Mouse (Mus musculus) lung, adult 18-20 months (tissue): ENCODE results near the gene Suox.
"Not testable (repeated sequence)": the region's sequence is repeated elsewhere in the genome, so short reads cannot be mapped to it uniquely, and the experiment has no call there.

ENCODE experiments used
- DNase-seq, 2 experiments: peaks; one replicate each; pipeline ENCODE4 v3.0.0; 2022; ENCODE audit warnings: mixed read lengths in 2 of 2

Suox gene

GRCm38 (mm10) chr10:128673763-128674468 is at the start of gene Suox:
Gene Suox (minus strand): TSS chr10:128674073.
- peak; percentile 86 to 88 for DNase-seq

DNA sequence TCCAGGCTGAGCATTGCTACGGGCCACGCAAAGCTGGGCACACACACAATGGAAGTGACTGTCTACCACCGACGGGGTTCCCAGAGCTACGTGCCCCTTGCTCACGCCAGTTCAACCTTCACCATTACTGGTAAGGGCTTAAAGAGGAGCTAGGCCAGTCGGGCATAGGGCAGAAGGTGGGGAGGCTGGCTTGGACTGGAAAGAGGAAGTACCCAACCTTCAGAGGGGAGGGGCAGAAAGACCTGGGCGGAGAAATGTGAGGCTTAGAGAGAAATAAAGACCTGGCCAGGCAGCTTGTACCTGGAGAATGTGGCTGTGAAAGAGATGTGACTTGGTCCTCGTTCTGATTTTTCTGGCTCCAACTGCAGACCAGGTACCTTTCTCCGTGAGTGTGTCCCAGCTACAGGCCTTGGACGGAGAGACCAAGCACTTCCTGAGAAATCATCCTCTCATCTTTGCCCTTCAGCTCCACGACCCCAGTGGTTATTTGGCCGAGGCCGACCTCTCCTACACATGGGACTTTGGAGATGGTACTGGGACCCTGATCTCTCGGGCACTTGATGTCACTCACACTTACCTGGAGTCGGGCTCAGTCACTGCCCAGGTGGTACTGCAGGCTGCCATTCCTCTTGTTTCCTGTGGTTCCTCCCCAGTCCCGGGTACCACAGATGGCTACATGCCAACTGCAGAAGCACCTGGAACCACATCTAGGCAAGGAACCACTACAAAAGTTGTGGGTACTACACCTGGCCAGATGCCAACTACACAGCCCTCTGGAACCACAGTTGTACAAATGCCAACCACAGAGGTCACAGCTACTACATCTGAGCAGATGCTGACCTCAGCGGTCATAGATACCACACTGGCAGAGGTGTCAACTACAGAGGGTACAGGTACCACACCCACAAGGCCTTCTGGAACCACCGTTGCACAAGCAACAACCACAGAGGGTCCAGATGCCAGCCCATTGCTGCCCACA is 42.0 kb upstream of the Suox start:
- peak; percentile 23 to 45 for DNase-seq

DNA sequence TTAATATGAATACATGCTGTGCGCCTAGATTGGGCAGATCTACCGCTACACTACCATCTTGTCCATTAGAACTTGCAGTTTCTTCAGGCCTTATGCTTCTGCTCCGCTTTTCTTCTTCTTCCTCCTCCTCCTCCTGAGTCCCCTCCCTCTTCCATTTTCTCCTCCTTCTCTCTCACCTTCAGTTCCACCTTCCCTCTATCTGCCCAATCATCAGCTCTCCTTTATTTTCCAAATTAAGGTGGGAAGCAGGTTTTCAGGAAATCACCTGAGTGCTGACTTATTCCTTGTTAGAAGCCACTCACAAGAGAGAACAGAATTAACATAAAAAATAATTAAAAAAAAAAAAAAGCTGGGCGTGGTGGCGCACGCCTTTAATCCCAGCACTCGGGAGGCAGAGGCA is 37.4 kb upstream of the Suox start:
- DNase-seq = not testable (repeated sequence)

GRCm38 (mm10) chr10:128705317-128705693 is 31.4 kb upstream of the Suox start:
- DNase-seq = peak; percentile 6 to 18

- peak; percentile 93 to 95 for DNase-seq
These were observed 30.8 kb upstream of the Suox start, which contains the start of gene Cdk2 for GRCm38 (mm10) chr10:128704491-128705316. Gene Cdk2 (minus strand): TSS chr10:128705031.

DNA sequence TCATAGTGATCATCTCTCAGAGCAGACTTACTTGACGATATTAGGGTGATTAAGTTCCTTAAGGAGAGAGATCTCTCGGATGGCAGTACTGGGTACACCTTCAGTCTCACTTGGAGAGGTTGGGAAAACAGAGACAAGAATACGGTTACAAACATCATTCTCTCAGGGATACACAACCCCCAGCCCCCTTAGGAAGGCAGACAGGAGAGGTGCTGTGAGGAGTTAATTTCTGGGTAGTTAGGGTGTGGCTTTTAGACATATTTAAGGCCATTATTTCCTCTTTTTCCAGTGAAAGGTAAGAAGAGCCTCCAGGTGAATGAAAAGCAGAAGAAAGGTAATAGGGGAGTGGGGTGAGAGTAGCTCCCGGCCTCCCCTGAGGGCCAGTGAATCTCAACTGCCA is 30.0 kb upstream of the Suox start, which contains the start of gene Pmel:
Gene Pmel, plus strand, starts transcription at position 301 of the 400 bp plus-strand sequence.
- DNase-seq = no peak

- DNase-seq = no peak
These were observed 28.6 kb upstream of the Suox start for GRCm38 (mm10) chr10:128702328-128703007.

DNA sequence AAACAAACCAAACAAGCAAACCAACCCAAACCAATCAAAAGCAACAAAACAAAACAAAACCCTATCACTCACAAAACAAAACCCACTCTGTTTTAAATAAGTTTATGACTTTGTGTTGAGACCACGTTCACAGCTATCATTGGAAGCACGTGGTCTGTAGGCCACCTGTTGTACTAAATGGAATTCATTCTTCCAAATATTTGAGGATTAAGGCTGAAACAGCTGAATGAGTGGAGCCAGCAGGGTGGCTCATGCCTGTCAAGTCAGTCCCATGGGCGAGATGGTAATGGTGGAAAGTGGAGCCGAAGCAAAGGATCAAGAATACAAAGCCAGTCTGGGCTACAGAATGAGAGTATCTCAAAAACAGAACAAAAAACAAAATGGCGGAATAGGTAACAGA is 26.8 kb upstream of the Suox start:
- no peak for DNase-seq

- no peak for DNase-seq
These were observed 25.7 kb upstream of the Suox start for GRCm38 (mm10) chr10:128699611-128700010.

DNA sequence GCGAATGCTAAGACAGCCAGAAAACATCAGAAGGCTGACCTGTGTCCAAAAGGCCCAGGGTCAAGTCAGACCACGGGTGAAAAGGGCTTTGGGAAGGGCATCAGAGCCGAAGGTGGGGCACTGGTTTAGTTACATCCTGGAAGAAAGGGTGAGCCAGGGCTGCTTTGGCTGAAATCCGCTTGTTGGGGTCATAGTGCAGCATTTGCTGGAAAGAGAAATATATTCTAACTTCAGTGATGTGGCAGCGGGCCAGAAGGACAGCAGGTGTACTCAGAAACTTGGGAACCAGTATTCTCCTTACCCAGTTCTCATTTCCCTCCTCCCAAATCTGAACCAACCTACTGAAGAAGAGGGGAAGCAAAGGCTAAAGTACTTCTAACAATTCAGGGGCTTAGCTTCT is 25.1 kb upstream of the Suox start:
- DNase-seq = no peak

DNA sequence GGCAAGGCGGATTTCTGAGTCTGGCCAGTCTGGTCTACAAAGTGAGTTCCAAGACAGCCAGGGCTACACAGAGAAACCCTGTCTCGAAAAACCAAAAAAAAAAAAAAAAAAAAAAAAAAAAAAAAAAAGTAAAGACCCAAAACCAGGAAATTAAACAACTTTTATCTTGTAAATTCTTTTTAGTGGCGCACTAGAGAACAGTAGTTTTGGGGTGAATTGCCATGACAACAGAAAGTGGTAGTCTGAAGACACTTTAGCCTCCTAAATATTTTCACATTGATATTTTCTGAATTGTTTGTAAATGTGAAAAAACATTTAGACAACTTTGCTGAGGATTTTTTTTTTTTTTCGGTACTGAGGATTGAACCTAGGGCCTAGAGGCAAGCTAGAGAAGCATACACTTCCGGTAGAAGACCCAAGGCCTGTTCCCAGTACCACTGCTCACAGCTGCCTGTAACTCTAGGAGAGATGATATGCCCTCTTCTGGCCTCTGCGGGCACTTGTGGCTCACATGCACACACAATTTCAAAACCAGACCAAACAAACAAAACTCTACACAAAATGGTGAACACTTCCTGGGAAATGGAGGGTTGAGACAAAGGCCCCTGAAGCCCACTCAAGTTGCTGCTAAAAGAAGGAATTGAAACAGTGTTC is 23.3 kb upstream of the Suox start:
- DNase-seq = no peak

GRCm38 (mm10) chr10:128695992-128696807 is 22.3 kb upstream of the Suox start, which contains the start of gene Rab5b:
Gene Rab5b (minus strand): TSS chr10:128696264.
- DNase-seq = peak; percentile 99

DNA sequence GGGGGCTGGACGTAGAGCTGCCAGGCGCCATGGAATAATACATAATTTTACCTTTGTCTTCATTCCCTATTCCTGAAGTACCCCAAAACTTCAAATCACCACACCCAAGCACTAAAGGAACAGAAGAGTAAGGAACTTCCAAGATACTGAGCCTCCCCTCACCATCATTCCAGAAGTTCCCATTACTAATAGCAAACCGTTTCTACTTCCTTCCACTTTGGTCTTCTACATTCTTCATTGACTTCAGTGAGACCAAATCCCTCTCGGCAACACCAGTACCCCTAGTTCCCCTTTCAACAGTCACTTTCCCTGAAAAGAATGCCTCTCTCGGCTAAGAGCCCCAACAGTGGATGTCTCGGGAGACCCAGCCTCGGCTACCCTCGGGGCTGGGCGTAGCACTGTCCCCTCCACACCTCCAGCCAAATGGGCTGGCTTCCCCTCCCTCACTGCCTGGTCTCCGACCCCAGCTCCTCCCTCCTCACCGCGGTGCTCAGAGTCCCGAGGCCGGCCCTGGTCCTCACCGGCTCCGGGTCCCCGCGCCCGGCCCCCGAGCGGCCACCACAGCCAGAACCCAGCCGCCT is 21.6 kb upstream of the Suox start:
- DNase-seq = no peak

- DNase-seq = peak in 1 of 2 experiments; percentile 24
These were observed 666 bp upstream of the Suox start for GRCm38 (mm10) chr10:128674469-128675008.

- no peak for DNase-seq
These were observed 2.7 kb downstream of the Suox start for GRCm38 (mm10) chr10:128671148-128671547.

DNA sequence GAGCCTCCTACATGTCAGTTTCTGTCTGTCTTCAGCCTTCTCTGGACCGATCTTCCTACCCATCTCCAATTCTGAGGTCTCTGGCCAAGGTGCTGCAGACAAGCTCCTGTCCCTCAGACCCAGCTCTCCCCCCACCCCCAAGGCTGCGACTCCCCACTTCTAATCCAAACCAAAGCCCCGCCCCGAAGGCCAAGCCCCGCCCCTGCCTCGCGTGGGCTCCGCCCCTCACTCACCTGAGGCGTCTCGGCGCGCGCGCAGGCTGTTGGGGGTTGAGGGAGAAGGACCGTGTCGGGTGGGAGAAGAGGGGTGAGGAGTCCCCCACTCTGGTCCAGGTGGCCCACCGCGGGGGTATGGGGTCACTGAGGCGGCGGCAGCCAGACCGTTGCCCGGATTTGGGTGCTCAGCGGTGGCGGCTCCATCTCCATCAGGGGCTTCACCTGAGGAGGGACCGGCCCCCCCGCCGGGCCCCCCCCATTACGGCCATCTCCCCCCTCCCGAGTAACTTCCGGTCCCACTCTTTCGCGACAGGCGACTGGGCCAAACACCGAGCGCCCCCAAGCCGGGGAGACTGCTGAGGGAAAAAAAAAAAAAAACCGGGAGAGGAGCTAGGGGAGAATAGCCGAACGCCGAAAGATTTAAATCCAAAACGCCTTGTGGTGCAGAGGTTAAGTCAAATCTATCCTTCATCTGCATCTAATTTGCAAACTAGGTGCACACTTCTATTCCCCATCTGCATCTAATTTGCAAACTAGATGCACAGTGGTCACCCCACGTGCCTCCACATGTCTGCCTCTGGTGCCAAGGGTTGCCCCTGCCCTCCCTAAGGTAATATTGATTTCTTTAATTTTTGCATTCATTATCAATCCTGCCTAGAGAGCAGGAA is 4.8 kb downstream of the Suox start:
- DNase-seq = peak; percentile 64 to 80

GRCm38 (mm10) chr10:128665806-128666205 is 8.1 kb downstream of the Suox start:
- no peak for DNase-seq

- DNase-seq = no peak
These were observed 8.6 kb downstream of the Suox start for GRCm38 (mm10) chr10:128665307-128665706.

- DNase-seq = no peak
These were observed 9.1 kb downstream of the Suox start for GRCm38 (mm10) chr10:128664808-128665207.
